In genomic region chr12:31634343-31635239, GRCm38 (mm10) we compare ENCODE assay signal across 8 mouse cellular contexts. TPM values are rescaled to one million over a fixed set of nuclear protein-coding genes. Genes with fewer than 3 reads are reported as not detected.
DNase-seq lines count a peak whose midpoint lies in the region; ATAC-seq lines count a peak whose summit lies in the region.

Bcap29 (minus strand) TSS chr12:31634658.

- H3K27me3 ChIP-seq in hindbrain, embryonic 15.5 days, result no peaks in the 10 kb centered on the region

- no peaks in the 10 kb centered on the region for H3K36me3 ChIP-seq in hindbrain, embryonic 15.5 days

- H3K9me3 ChIP-seq in hindbrain, embryonic 15.5 days, result no peaks in the 10 kb centered on the region

- H3K9ac ChIP-seq in hindbrain, embryonic 15.5 days, result peak within 1 kb of the TSS; percentile 68

- 1% methylated on average over 66 of the region's 73 CpGs for WGBS in hindbrain, embryonic 15.5 days

- peak; percentile 82 for DNase-seq in ZHBTc4 (ENCODE audit: low read depth, low spot score)
- DNase-seq in cerebellum, postnatal 36 days, result peak; percentile 74 to 85
- peak; percentile 39 to 57 for DNase-seq in frontal cortex, postnatal 36 days (ENCODE audit: low spot score in 2 of 2)
- peak; percentile 27 to 89 for DNase-seq in left cerebral cortex, postnatal 10 days (ENCODE audit: extremely low spot score in 1 of 2, low spot score in 2 of 2)
- peak; percentile 72 for DNase-seq in right cerebral cortex, postnatal 14 days
- DNase-seq in yolk sac, embryonic 10.5 days (ENCODE audit: low spot score), result peak; percentile 57

- H3K27ac ChIP-seq in hindbrain, embryonic 15.5 days (replicated peaks), result peak within 1 kb of the TSS; percentile 77

- H3K4me3 ChIP-seq in hindbrain, embryonic 15.5 days, result peak within 1 kb of the TSS; percentile 56

- intact Hi-C loops in left cerebral cortex, postnatal 10 days (cut with DNase I), result loop anchor here (10.0 kb wide), 1 partner anchor 260 kb away; no protein-coding TSS in a partner anchor

- peak within 1 kb of the TSS; percentile 84 for H3K4me2 ChIP-seq in hindbrain, embryonic 15.5 days

- ATAC-seq in hindbrain, embryonic 15.5 days (ENCODE audit: low FRiP score, low read depth), result peak; percentile 89
- peak; percentile 94 for ATAC-seq in megakaryocyte progenitor cell, adult 5-6 weeks (replicated peaks; ENCODE audit: poor library complexity)

- peaks cover 17% of the 10 kb centered on the region for H3K4me1 ChIP-seq in hindbrain, embryonic 15.5 days (replicated peaks)

RNA-seq across cellular contexts. Expression of gene Bcap29, which starts in this region (rescaled TPM):
- polyA plus RNA-seq in hindbrain, embryonic 15.5 days (2015; fragmentation: Nextera tagmentation; extraction: Ambion mirVana), result 28.0 and 29.7 TPM in 2 replicates
- total RNA-seq in left cerebral cortex, postnatal 10 days (2021), result 10 to 100 TPM; 22.6 to 24.5 TPM
- 126 and 137 TPM in 2 replicates for total RNA-seq in megakaryocyte progenitor cell, adult 5-6 weeks (2015)
- 47.5 and 56.2 TPM in 2 replicates for total RNA-seq in megakaryocyte progenitor cell, adult 5-6 weeks (2017)

Comparison
In these comparisons a context has a peak if more than half of its experiments do, and no peak if none do; other contexts are left out.
1. Peak in every context shown above with its lines: DNase-seq, ATAC-seq, H3K4me3 ChIP-seq and H3K27ac ChIP-seq.